Mouse (Mus musculus): Measurements from ENCODE around the gene Cbarp. TPM values are rescaled to one million over a fixed set of nuclear protein-coding genes. Genes with fewer than 3 reads are reported as not detected.

Gene Cbarp
- polyA plus RNA-seq, 3 experiments from 2014 or later: 0.60 to 2.3 (median 1.3) TPM

- ATAC-seq: no peak
Measured at GRCm38 (mm10) chr10:80156752-80157053, 16.1 kb upstream of the Cbarp start.

GRCm38 (mm10) chr10:80156002-80156751 lies 15.5 kb upstream of the Cbarp start:
- no peak for ATAC-seq

GRCm38 (mm10) chr10:80155277-80155676 lies 14.6 kb upstream of the Cbarp start:
- ATAC-seq: no peak

GRCm38 (mm10) chr10:80154384-80154783 lies 13.7 kb upstream of the Cbarp start:
- no peak for ATAC-seq

- no peak for ATAC-seq
Measured at GRCm38 (mm10) chr10:80153713-80154112, 13.1 kb upstream of the Cbarp start.

DNA sequence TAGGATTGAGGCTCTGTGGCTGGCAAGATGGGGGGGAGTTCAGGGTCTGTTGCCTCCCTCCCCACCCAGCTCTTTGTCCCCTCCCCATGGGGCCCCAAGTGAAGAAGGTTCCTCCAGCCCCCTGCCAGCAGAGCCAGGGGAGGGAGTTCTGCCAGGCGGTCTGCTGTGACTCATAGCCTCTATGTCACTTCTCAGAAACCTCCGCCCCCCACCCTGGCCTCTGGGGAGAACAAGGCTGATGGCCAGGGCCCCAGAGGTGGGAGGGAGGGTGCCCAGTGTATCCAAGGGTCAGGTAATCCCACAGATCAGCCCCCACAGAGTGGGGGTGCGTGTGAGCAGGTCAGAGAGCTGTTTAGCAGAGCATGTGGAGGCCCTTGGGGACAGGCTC lies 12.2 kb upstream of the Cbarp start:
- no peak for ATAC-seq

- no peak for ATAC-seq
Measured at GRCm38 (mm10) chr10:80152071-80152872, 11.6 kb upstream of the Cbarp start.

- no peak for ATAC-seq
Measured at GRCm38 (mm10) chr10:80151211-80152034, 10.8 kb upstream of the Cbarp start.

- ATAC-seq: no peak
Measured at GRCm38 (mm10) chr10:80150226-80151210, 9.9 kb upstream of the Cbarp start.

GRCm38 (mm10) chr10:80149291-80150225 lies 8.9 kb upstream of the Cbarp start:
- peak; percentile 80 for ATAC-seq

DNA sequence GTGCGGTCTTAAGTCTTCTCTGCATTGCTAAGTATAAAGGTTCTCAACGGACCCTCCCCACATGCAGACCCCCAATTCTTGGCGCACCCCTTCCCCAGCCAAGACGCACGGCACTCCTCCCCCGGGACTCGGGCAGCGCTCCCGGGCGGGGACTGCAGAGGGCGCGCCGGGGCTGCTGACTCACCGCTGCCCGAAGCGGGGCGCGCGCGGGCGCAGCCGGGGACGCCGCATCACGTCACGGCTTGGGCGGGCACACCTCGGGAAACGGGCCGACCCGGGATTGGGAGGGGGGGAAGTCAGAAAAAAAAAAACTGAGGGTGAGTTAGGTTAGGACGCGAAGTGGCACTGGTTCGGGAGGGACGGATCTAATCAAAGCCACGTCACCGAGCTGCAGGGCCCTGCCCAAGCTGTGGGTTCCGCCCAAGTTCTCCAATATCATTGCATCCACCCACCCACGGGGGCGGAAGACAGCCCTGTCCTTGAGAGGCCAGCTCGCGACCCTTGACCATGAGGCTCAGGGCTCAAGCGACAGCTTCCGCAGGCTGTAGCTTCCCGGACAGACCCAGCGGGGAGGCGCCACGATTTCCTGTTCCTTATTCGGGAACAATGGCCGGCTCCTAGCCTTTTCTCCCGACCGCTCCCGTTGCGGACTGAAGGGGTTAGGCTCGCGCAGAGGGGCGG lies 8.1 kb upstream of the Cbarp start:
- ATAC-seq: peak; percentile 32

- peak; percentile 3 for ATAC-seq
Measured at GRCm38 (mm10) chr10:80147719-80148601, 7.3 kb upstream of the Cbarp start, which contains the start of gene Midn. Midn (plus strand) TSS chr10:80148272.

DNA sequence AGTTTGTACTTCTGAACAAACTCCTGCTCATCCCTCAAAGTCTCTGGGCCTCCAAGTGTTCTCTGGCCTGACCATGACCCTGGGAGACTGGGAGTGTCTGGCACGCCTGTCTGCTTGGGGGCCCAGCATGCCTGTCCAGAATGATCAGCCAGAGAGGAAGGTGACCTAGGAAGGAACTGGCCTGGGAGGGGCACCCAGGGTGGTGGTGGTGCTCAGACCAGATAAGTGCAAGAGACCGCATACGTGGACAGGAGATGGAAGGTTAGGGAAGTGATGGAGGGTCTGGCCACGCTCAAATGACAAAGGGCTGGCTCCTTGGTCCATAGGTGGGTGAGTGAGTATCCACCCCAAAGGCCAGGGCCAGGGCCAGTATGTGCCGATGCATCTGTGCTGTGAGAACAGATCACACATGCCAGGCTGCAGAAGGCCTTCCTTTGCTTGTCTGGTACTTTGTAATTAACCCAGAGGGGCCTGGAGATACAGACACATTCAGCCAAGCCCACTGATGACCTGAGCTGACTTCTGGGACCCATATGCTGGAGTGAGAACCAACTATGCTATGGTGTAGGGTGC lies 6.6 kb upstream of the Cbarp start:
- ATAC-seq: no peak

GRCm38 (mm10) chr10:80146568-80147011 lies 6.0 kb upstream of the Cbarp start:
- ATAC-seq: no peak

GRCm38 (mm10) chr10:80145896-80146295 lies 5.3 kb upstream of the Cbarp start:
- ATAC-seq: no peak

GRCm38 (mm10) chr10:80144864-80145838 lies 4.5 kb upstream of the Cbarp start:
- ATAC-seq: no peak

DNA sequence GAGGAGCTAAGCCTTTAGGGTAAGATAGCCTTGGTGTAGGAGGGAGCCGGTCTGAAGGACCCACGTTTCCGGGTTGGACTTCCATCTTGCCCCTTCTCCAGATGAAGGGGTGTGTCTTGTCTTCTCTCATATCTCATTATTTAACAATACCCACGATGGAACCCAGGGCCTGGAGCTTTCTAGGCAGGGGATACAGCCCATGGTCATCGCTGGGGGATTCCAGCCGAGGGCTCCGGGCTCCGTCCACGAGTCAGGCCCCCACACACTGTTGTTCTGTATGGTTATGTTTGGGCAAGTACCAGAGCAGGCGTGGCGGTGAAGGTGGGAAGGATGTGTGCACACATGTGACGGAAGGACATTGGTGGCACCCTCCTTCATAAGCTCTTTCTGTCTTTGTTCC lies 3.5 kb upstream of the Cbarp start:
- no peak for ATAC-seq
